Mouse (Mus musculus): ENCODE results near the gene Cacna1e.

DNA sequence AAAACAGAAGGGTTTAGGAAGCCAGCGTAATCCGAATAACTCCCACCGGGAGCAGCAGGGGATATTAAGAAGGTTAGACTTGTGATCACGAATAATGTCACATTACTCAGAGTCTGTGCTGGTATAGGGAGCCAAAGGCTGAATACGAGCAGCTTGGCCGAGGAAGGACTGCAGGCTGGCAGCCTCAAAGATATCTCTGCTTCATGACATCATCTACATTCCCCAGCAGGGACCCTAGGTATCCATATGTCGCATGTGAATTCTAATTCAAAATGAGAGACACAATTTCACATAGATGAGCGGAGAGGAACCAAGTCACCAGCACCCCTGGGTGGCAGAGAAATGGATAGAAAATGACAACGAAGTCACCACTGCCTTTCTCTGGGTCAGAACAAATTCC, 22.9 kb downstream of the Cacna1e start:
- no peak for TF ChIP-seq CTCF (IDR thresholded peaks at IDR 0.05; ENCODE audit: low read depth, low read length)
- no peak for TF ChIP-seq GATA2 (IDR thresholded peaks at IDR 0.05; ENCODE audit: borderline replicate concordance, low read depth, low read length)
